Mouse (Mus musculus): ENCODE measurements around the gene Usp36. TPM values are rescaled to one million over a fixed set of nuclear protein-coding genes. Genes with fewer than 3 reads are reported as not detected.

Gene Usp36
- total RNA-seq (2015; ENCODE audit: low replicate concordance), result 2.1 and 4.6 TPM in 2 replicates
- 1.3 and 2.7 TPM in 2 replicates for total RNA-seq (2017; ENCODE audit: low replicate concordance)

DNA sequence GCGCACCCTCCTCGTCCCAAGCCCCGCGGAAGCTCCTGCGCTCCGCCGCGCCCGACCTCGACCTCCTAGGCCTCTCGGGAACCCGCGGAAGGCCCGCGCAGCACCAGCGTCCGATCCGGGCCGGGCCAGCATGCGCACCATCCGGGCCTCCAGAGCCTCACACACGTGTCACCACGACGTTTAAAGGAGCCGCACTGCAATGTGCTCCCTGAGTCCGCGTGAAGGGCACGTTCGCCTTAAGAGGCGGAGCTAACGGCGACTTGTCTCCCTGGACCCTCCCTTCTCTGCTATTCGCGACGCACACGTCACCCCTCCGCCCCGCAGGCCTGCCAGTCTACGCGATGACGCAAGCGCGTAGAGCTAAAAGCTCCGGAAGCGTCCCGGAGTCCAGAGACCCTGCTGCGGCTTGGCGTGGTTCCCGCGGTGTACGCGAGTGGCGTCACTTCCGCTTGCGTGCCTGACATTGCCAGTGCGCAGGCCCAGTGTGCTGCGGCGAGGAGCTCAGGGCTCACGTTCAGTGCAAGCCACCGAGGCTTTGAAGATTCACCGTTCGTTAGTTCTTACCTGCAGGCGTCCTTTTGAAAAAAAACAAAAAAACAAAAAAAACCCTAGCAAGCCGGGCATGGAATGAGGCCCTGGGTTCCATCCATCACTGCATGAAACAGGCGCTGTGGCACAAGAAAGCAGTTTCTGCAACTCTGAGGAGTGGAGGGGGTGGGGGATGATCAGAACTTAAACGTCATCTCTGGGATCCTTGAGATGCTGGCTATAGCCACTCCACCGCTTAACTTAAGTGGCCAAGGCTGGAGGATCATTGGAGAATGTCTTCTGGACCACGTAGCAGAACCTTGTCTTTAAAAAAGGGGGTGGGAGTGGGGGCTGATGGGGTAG, at the start of gene Usp36:
TSS of gene Usp36 (minus strand) at position 246 of the 891 bp plus-strand sequence.
- ATAC-seq (replicated peaks; ENCODE audit: low FRiP score, poor library complexity, severe bottlenecking), result peak; percentile 98

DNA sequence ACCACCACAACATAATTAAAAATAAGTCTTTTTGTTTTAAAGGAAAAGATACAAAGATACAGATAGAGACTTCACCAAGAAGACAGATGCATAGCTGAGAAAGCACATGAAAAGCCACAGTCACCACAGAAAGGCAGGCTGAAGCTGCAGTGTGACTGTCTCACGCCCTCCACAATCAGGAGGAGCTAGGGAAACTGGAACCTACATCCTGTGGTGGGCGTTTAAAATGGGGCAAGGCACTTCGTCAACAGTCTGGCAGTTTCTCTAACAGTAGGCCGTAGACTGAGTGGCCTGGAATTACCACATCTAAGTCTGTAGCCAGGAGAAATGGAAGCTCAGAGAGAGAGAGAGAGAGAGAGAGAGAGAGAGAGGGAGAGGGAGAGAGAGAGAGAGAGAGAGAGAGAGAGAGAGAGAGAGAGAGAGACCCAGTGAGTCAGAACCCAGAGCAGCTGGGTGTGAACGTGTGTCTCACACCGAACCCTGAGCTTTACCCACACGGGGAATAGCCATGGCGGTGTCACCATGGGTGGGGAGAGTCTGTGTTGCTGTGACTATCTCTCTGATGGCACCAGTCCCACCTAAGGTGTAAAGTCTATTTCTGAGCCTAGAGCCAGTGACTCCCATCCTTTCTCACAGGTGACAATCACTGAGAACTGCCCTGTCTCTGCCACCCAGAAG, 47.6 kb upstream of the Usp36 start:
- ATAC-seq (replicated peaks; ENCODE audit: low FRiP score, poor library complexity, severe bottlenecking), result no peak

DNA sequence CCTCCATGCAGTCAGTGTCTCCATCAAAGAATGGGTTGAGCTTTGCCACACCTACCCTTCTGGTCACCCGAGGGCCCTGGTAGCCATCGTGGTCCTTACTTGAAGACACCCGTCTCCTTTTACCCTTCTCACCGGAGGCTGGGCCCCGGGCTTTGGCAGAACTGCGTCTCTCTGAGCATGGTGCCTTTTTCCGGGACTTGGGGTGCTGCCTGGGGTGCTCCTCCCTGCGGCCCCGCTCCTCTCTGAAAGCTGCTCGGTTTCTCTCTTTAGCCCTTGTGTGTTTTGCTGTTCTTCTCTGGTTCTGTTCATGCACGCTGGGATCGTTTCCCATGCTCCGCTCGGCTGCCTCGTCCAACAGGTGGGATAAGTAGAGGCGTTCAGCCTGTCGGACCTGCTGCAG, 43.4 kb upstream of the Usp36 start:
- ATAC-seq (replicated peaks; ENCODE audit: low FRiP score, poor library complexity, severe bottlenecking), result no peak

DNA sequence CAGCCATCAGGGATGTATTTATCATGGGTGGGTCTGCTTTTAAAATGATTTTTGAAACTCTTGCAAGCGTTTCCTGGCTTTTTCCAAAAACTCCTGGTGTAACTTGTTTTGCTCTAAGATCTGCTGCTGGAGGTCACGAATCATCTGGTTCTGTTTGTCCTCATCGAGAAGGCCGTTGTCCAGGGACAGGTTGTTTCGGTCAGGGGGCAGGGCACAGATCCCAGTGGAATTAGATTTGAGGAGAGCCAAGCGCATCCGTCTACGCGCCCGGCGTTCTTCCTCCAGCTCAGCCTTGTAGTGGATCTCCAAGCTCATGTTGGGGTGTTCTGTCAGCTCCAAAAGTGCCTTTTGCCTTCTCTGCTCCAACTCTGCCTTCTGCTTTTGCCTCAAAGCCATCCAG, 42.3 kb upstream of the Usp36 start:
- ATAC-seq (replicated peaks; ENCODE audit: low FRiP score, poor library complexity, severe bottlenecking), result no peak

DNA sequence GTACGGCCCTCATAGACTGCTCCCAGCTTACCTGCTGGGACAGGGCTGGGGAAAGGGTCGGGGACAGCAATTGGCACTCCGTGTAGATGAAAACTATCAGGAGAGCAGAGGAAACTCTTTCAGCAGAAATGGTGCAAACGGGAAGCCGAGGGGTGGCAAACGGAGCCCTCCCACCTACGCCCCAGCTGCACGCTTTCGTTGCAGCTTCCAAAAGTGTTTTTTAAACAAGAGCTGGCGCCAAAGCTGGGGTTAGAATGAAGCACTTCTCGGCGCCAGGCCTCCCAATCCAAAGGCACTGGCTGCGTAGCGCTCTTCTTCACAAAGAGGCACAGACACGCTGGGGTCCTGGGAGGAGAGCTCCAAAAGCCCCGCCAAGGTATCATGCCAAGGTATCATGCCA, 40.7 kb upstream of the Usp36 start:
- ATAC-seq (replicated peaks; ENCODE audit: low FRiP score, poor library complexity, severe bottlenecking), result no peak

DNA sequence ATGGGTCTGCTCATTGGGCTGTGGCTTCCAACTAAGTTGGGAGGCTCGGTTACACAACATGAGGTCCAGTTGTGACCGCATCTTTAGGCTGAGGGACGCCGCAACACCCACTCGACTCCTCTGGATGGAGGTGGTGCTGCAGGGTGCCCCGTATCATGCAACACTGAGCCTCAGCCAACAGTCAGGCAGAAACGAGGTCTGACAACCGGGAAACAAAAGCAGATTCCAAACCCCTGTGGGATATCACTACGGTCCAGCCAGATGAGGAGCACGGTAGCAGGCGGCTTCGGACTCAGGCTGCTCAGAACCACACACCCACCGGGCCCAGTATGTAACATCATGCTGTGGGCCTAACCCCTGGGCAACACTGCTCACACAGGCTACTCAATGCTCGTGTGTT, 40.3 kb upstream of the Usp36 start:
- ATAC-seq (replicated peaks; ENCODE audit: low FRiP score, poor library complexity, severe bottlenecking), result no peak

DNA sequence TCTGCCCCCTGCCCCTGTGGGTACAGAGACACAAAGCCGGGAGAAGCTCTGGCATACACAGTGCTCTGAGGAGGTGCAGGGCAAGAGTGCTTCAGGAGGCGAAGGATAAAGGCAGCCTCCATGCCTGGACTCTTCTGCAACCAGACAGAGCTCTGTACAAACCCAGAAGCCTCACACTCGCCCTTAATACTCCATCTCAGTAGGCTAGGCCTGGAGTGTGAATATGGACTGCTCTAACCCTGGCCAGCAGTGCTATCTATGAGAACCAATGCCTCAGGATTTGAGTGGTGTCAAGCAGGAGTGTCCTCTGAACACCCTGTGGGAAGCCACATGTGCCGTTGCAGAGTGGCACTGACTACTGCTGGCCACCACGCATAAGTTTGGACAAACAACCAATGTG, 38.9 kb upstream of the Usp36 start:
- no peak for ATAC-seq (replicated peaks; ENCODE audit: low FRiP score, poor library complexity, severe bottlenecking)

DNA sequence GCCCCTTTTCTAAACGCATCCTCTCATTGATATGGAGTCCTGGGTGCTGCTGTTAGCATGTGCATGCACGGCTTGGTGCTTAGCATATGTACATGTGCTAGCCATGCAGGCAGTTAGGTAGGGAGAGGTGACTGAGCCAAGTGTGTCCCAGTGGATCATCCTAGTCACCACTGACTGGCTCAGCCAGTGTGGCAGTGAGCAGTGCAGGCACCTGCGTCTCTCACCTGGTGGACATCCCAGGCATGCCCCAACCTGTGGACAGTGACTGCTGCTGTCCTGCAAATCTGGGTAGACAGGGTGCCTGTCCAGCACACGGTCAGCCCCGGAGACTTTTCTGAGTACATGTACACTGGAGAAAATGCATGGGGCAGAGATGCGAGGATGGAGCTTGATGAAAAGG, 38.5 kb upstream of the Usp36 start:
- ATAC-seq (replicated peaks; ENCODE audit: low FRiP score, poor library complexity, severe bottlenecking), result 0 out of 2 replicates have a peak, but pooled peaks have one; percentile 14

DNA sequence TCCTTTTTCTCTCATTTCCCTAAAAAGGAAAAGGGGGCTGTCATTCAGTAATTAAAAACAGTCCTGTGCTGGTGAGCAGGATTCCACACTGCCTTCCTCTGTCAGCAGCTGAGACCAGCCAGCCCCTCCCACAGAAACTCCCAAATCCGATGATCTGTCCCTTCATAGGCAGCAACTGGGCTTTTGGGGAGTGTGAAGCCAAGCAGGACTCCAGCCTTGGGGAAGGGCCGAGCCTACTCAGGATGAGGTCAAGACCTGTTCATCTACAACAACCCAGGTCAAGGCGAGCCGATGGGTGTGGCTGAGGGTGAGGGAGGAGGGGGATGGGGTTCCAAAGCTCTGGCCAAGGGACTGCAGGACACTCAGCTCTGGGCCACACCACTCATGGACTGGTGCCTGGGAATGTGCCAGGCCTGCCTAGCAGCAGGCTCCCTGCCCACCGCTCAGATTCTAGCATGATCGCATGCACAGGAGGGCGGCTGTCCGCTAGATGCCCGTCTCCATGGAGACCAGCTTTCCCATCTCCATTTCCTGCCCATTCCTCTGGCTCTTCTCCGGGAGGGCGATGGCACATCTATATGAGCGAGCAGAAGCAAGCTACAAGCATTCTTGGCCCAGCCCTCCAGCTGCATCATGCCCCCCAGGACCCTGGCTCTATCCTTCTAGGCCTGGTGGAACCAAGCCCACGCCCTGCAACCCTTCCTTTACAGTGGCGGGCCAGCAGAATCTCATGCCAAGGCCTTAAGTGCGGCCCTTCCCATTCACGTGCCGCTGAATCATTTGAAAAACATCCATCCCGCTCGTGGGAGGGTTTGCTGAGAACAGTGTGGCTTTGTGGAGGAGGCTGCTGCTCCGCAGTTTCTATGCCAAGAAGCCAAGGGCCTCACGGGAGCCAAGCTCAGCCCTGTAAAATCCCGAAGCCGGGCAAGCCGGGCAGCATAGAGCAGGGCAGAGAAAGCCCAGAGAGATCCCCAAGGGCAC, 37.2 kb upstream of the Usp36 start:
- ATAC-seq (replicated peaks; ENCODE audit: low FRiP score, poor library complexity, severe bottlenecking), result no peak

DNA sequence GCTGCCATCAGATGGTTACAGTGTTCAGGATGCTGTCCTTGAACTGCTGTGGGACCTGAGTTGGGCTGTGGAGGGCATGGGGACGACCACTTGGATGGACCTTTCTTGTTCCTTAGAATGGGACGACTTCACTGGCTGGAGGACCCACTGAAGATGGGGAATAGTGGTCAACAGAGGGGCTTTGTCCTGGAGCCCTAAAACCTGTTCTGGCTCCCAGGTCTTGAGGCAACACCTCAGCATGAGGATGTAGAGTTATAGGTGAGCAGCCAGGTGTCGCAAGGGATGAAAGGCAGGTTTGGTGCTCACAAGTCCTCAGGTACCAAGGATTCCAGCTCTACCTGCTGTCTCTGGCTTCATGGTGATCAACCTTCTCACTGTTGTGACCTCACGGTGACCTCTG, 36.4 kb upstream of the Usp36 start:
- ATAC-seq (replicated peaks; ENCODE audit: low FRiP score, poor library complexity, severe bottlenecking), result no peak

DNA sequence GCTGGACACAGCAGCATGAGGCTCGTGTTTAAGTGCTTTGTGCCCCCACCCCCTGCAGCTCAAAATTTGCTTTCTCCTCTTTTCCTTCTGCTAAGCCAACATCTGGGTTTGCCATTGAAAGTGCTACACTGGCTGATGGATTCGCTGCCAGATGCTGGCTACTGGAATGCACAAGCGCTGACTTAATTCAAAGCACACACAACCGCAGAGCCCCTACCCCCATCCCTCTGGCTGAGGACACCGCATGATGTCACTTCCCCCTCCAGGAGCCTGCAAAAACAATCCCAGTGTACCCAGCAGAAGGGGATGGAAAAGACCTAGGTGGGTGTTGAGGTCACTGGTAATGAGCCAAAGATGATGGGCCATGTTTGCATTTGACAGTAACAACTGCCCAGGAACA, 34.5 kb upstream of the Usp36 start:
- no peak for ATAC-seq (replicated peaks; ENCODE audit: low FRiP score, poor library complexity, severe bottlenecking)

DNA sequence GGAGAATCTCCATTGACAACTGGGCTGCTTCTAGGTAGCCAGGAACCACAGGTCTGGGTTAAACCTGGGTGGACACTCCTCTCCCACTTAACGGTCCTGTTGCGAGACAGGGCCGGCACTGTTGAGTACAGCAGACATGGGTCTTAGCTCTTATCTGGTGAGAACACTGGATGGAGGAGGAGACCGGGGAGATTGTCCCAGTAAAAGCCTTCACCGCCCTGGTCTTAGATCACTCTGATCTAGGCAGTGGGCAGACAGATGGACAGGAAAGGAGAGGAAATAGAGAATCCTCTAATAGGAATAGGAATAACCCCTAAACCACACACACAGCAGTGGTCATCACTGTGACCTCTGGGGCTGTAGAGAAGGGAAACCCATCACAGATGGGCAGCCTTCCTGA, 33.9 kb upstream of the Usp36 start:
- ATAC-seq (replicated peaks; ENCODE audit: low FRiP score, poor library complexity, severe bottlenecking), result no peak

DNA sequence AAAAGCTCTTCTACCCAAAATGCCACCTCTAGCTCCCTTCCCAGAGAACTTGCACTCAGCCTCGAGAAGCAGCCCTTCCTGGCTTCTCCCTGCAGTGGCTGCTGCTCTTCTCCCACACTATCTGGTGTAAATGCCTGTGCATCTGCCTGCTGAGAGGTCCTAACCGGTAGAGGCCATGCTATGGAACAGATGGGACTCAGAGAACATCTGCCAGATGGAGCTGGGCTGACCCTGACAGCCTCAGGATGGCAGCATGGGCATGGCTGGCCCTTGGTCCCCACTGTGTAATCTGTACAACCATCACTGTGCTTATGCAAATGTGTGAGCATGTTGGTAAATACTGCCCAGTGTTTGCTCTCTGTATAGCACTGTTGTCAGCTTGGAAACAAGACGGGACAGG, 32.6 kb upstream of the Usp36 start:
- ATAC-seq (replicated peaks; ENCODE audit: low FRiP score, poor library complexity, severe bottlenecking), result no peak

DNA sequence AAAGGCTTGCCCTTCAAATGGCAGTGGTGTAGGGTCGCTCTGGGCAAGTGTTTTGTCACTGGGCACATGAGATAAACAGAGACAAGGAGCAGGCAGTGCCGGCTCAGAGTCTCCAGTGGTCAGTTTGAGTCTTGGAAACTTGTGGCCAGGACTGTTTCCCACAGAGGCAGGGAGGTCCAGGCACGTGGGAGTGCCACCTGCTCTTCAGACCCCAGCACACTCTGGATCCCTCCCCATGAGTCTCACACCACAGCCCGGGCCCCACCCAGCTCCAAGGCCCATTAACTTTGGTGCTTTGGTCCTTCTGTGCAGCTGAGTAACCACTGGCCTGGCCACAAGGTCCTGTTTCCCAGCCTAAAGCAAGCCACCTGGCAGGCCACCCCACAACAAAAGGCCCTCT, 31.9 kb upstream of the Usp36 start:
- no peak for ATAC-seq (replicated peaks; ENCODE audit: low FRiP score, poor library complexity, severe bottlenecking)

DNA sequence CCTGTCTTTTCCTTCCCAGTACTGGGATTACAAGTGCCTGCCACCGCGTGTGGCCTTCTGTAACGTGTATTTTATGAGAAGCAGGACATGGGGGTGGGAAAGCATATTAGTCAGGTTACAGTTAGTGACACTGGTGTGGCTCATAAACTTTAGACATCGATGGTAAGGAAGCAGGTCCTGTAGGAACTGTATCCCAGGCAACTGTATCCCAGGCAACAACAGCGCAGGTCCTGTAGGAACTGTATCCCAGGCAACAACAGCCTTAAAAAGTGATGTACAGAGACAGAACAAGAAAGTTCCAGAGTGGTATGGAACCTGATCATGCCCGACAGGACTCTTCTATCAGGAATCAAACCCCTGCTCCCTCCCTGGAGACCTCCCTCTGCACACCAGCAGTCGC, 31.5 kb upstream of the Usp36 start:
- ATAC-seq (replicated peaks; ENCODE audit: low FRiP score, poor library complexity, severe bottlenecking), result no peak

DNA sequence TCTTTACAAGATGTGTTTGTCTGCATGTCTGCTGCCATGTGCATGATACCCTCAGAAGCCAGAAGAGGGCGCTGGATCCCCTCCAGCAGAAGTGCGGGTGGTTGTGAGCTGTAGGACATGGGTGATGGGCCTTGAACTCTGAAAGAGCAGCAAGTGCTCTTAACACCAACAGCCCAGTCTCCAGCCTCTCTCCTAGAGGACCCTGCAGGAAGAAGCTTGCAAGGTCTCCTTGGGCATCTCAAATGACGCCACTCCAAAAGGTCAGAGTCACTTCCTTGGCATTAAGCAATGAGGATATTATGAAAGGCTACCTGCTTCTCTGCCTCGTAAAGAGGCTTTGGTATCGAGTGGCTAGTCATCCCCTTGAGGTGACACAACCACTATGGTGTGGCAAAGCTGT, 28.6 kb upstream of the Usp36 start:
- no peak for ATAC-seq (replicated peaks; ENCODE audit: low FRiP score, poor library complexity, severe bottlenecking)

DNA sequence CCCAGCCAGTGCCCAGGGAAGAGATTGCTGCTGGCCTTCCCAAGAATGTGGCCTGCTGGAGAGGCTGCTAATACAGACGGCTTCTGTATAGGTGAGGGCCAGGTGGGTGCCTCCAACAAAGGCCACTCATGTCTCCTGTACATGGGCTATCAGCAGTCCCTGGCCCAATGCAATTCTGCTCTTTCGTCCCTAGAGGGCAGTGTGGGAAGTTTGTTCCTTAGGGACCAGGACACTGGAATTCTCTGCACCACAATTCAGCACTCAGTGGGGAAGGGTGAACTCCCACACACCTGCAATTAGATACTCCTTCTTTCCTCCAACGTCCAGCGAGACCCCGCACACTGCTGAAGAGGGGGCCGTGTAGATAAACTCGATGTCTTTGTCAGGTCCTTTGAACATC, 27.1 kb upstream of the Usp36 start:
- ATAC-seq (replicated peaks; ENCODE audit: low FRiP score, poor library complexity, severe bottlenecking), result peak; percentile 63

DNA sequence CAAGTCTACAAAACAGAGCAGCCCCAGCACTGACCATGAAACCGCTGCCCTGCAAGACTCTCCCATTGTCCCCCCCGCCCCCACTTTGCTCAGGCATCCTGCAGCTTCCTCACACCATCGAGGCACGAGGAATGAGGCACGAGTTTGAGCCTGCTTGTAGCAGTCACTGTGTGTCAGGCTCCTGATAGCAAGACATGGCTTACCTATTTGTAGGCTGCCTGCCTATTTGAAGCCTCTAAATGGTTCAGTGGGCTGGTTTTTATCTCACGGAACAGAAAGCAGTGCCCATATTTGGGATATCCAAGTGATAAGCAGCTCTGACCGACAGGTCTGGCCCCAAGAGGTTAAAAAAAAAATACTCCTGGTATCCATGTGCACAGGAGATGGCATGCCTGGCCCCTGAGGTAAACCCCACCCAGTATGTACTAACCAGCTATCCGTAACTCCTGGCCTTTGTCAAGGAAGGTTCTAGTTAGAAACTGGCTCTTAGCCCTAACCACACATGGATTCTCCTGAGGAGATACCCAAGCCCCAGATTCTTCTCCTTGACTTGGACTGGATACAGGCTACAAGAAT, 26.3 kb upstream of the Usp36 start:
- ATAC-seq (replicated peaks; ENCODE audit: low FRiP score, poor library complexity, severe bottlenecking), result no peak

DNA sequence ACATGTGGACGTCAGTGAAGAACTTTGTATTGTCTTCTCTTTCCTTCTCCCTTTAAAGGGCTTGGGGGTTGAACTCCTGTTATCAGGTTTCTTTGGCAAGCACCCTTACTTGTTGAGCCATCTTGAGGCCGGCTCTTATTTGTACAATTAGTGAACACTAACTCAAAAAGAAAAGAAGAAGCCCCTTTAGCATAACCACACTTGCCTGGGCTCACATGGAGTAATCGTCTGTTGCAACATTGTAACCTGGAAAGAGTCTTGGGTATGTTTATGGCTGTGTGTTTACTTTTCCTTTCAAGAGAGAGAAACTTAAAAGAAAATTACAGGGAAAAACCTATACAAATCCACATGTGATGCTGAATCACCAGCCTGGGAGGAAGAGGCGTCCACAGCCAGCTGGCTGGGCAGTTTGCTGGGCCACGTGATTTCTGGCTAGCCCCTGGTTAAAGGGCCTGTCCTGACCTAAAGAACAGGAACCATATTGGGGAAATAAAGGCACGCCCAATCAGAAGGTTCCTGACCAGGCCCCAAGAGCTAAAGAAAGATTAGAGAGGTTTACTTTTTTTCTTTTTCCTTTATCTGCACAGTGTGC, 22.2 kb upstream of the Usp36 start:
- ATAC-seq (replicated peaks; ENCODE audit: low FRiP score, poor library complexity, severe bottlenecking), result no peak

Data from erythroblast, adult 5-6 weeks (primary cell).